Mouse (Mus musculus): ENCODE data around the gene Sergef.

GRCm38 (mm10) chr7:46640062-46640461 is 455 bp upstream of the Sergef start:
- no peak for TF ChIP-seq CTCF (IDR thresholded peaks at IDR 0.05; ENCODE audit: low read depth, low read length)
- no peak for TF ChIP-seq GATA1 (IDR thresholded peaks at IDR 0.05; ENCODE audit: borderline replicate concordance, low read length)

Measured in G1E (cell line).